Mouse (Mus musculus) hindbrain, embryonic 12.5 days (tissue): ENCODE measurements at regions not wholly inside any gene's neighbourhood (a gene's known extent, or its start where the extent isn't known, plus 50 kb on each side); places are given as distances from the start of the nearest gene placed in this dataset.

Experiments used
- ATAC-seq: fragments of 200-750 bp; cut with Nextera tagmentation; 2 replicates; pipeline ENCODE4 v1.8.0; 2017; ENCODE audit warnings: moderate TSS enrichment; ENCODE audit not compliant: low FRiP score
- H3K27ac ChIP-seq: fragments of 300-500 bp; sonication (generic); 2 replicates; pipeline ENCODE4 v1.5.1; 2016; ENCODE audit warnings: mild to moderate bottlenecking
- H3K27me3 ChIP-seq: fragments of 300-500 bp; sonication (generic); 2 replicates; pipeline ENCODE4 v1.6.1; 2016; ENCODE audit warnings: mild to moderate bottlenecking
- H3K36me3 ChIP-seq: fragments of 300-500 bp; sonication (generic); 2 replicates; pipeline ENCODE4 v1.6.1; 2016; ENCODE audit warnings: mild to moderate bottlenecking
- H3K4me1 ChIP-seq: fragments of 300-500 bp; sonication (generic); 2 replicates; pipeline ENCODE4 v1.6.1; 2016
- H3K4me2 ChIP-seq: fragments of 300-500 bp; sonication (generic); replicated peaks from 2 replicates; pipeline ENCODE4 v1.6.1; 2016; ENCODE audit warnings: mild to moderate bottlenecking
- H3K4me3 ChIP-seq: fragments of 300-500 bp; sonication (generic); 2 replicates; pipeline ENCODE4 v1.5.1; 2016; ENCODE audit warnings: mild to moderate bottlenecking
- H3K9ac ChIP-seq: fragments of 300-500 bp; sonication (generic); 2 replicates; pipeline ENCODE4 v1.6.1; 2016; ENCODE audit warnings: mild to moderate bottlenecking, moderate library complexity
- H3K9me3 ChIP-seq: fragments of 300-500 bp; sonication (generic); replicated peaks from 2 replicates; pipeline ENCODE4 v1.6.1; 2016; ENCODE audit warnings: mild to moderate bottlenecking
- WGBS: fragments of 180-500 bp; shearing (Covaris S2); methylation state at CpG from one replicate; pipeline ENCODE4 v1.1.7; 2016; 5-methylcytosine and 5-hydroxymethylcytosine counted together

DNA sequence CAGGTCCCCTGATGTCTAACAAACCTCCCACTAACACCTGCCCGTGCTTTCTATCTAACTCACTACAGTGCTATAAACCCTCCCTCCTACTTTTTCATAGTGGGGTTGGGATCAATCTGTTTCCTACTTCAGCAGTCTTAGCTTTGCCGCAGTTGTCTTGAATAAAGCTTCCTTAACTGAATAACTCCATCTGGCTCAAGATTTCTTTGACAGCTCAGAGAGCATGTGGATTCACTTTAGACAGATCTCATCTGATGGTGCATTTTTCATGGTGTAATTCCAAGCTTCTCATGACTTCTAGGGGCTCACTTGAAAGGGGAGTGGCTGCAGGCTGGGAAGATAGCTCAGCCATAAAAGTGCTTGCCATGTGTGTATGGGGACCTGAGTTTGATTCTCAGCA, 313.2 kb upstream of the Dpyd start:
- no peak for ATAC-seq
- Histone ChIP-seq H3K27me3 (no peaks in the 10 kb centered on the region), H3K9ac (no peak overlapping the region), H3K4me1 (no peaks in the 10 kb centered on the region), H3K9me3 (no peaks in the 10 kb centered on the region), H3K4me2 (no peak overlapping the region), H3K4me3 (no peak overlapping the region), H3K27ac (no peak overlapping the region), H3K36me3 (no peaks in the 10 kb centered on the region)
- WGBS, result 85% methylated on average over 2 of the region's 2 CpGs

DNA sequence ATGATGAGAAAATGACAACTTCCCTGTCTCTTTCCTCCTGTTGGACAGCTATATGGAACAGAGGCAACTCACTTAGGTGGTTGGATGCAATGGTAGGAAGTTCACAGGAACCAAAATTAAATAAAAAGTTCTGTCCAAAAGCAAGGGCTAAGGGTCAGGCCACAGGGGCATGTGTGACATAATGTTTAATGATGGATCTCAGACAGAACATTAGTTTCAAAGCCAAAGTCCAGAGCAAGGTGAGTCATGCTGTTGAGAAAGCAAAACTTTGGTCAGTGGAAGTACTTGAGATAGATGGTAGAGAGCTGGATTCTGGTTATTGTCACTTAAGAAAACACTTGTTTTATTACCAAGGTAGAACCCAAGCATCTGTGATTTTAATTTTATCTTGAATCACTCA, 286.0 kb upstream of the Dpyd start:
- H3K4me3 ChIP-seq, result no peak overlapping the region
- no peaks in the 10 kb centered on the region for H3K4me1 ChIP-seq
- H3K36me3 ChIP-seq, result no peaks in the 10 kb centered on the region
- no peak for ATAC-seq
- no peaks in the 10 kb centered on the region for H3K27me3 ChIP-seq
- no peak overlapping the region for H3K4me2 ChIP-seq
- H3K9ac ChIP-seq, result no peak overlapping the region
- no peaks in the 10 kb centered on the region for H3K9me3 ChIP-seq
- H3K27ac ChIP-seq, result no peak overlapping the region

DNA sequence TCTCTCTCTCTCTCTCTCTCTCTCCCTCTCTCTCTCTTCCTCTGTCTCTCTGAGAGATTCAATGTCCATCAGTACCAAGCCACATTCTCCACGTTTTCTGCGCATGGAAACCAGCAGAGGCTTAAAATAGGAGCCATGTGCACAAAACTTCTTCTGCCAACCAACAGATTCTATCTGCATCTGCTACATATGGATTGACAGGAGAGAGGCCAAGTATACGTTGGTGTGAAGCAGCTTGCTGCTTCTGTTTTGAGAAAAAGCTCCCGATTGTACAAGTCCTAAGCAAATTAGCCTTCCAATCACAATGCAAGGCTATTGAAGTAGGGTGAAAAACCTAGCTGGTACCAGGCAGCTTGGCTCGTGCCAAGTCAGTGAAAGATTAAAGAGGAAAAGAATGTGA, 283.7 kb upstream of the Dpyd start:
- H3K9ac ChIP-seq, result no peak overlapping the region

DNA sequence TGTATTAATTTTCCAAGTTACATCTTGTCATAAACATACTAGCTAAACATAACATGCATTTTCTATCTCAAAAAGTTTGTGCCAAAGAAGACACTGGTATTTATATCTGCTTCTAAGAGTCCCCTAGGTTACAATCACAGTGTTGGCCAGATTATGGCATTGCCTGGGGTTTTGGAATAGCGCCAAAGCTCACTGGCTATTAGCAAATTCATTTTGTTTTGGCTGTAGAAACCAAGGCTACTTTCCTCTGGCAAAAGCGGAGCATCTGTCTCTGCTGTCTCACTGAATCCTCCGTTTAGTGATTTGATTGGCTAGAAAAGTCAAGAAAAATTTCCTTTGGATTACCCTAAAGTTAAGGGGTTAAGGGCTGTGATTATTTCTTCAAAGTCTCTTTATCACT, 275.0 kb upstream of the Dpyd start:
- H3K27me3 ChIP-seq, result no peaks in the 10 kb centered on the region
- no peaks in the 10 kb centered on the region for H3K36me3 ChIP-seq
- no peaks in the 10 kb centered on the region for H3K4me1 ChIP-seq
- H3K4me2 ChIP-seq, result no peak overlapping the region
- no peaks in the 10 kb centered on the region for H3K9me3 ChIP-seq
- WGBS, result 70% methylated on average over 3 of the region's 3 CpGs
- H3K4me3 ChIP-seq, result no peak overlapping the region
- H3K27ac ChIP-seq, result no peak overlapping the region
- no peak overlapping the region for H3K9ac ChIP-seq
- ATAC-seq, result no peak

More for the DNA sequence above, 283.7 kb upstream of the Dpyd start:
- Histone ChIP-seq H3K4me3 (no peak overlapping the region), H3K9me3 (no peaks in the 10 kb centered on the region), H3K27me3 (no peaks in the 10 kb centered on the region), H3K4me1 (no peaks in the 10 kb centered on the region), H3K4me2 (no peak overlapping the region), H3K27ac (no peak overlapping the region), H3K36me3 (no peaks in the 10 kb centered on the region)
- ATAC-seq, result no peak
- 78% methylated on average over 5 of the region's 5 CpGs for WGBS

DNA sequence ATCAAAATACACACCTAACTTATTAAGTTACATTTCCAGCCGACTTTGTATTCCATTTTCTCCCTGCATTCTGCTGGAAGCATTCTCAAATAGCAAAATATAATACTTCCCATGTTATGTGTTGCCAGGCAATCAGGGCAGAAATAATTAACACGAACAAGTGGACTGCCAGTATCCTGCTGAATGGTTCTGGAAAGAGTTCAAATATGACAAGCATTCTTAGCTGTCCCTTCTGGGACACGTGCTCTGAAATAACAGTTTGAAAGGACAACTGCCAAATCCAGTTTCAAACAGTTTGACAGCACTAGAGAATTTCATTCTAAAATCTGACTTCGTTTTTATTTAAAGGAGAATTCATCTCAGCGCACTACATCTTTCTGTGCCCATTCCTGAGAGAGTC, 236.8 kb upstream of the Dpyd start:
- H3K4me1 ChIP-seq, result no peaks in the 10 kb centered on the region
- no peak overlapping the region for H3K27ac ChIP-seq
- ATAC-seq, result no peak
- no peaks in the 10 kb centered on the region for H3K27me3 ChIP-seq
- no peak overlapping the region for H3K4me3 ChIP-seq
- WGBS, result 74% methylated on average over 5 of the region's 5 CpGs
- H3K9ac ChIP-seq, result no peak overlapping the region
- no peaks in the 10 kb centered on the region for H3K36me3 ChIP-seq
- no peaks in the 10 kb centered on the region for H3K9me3 ChIP-seq
- no peak overlapping the region for H3K4me2 ChIP-seq

DNA sequence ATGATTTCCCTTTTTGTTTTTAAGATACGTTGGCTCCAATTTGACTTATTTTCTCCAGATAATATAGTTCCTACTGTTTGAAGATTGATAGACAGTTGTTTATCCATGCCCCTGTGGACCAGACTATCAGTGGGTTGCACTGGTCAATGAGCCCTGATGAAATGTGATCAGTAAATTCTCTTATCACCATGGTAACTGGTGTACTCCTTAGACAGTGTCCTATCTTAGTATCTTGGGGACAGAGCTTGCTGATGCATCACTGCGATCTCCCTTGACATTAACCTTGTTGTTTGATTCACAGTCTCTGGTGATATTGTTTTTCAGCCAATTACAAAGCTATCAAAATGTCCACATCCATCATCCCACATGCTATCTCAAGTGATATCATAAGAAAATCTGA, 233.7 kb upstream of the Dpyd start:
- Histone ChIP-seq H3K36me3 (no peaks in the 10 kb centered on the region), H3K9me3 (no peaks in the 10 kb centered on the region), H3K4me2 (no peak overlapping the region), H3K27ac (no peak overlapping the region), H3K9ac (no peak overlapping the region), H3K4me3 (no peak overlapping the region), H3K4me1 (no peaks in the 10 kb centered on the region), H3K27me3 (no peaks in the 10 kb centered on the region)
- ATAC-seq, result peak; percentile 52; the same call in 1 of the 2 replicates
- WGBS, result 85% methylated on average over 2 of the region's 2 CpGs

DNA sequence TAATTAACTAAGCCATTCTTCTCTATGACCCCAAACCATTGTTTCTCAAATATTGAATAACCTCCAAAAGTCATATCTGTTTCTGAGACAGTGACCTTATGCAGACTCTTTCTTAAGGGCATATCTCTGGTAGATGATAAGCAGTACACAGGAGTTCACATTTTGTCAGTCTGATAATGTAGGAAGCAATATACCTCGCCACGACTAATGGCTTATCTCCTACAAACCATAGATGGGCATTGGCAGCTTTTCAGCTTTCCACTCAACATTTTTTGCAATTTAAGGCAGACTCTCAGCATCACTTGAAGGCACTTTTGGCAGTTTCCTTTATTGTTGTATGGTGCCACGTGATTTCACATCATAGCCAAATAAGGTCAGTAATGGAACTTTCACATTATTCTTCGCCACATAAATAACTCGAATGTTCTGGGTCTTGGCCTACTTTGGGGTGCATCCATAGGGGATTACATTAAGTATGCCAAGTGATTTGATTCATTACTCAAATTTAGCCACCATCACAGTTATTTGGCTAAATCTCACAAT, 232.7 kb upstream of the Dpyd start:
- no peaks in the 10 kb centered on the region for H3K4me1 ChIP-seq
- ATAC-seq, result no peak
- no peaks in the 10 kb centered on the region for H3K36me3 ChIP-seq
- H3K4me2 ChIP-seq, result no peak overlapping the region
- no peak overlapping the region for H3K9ac ChIP-seq
- 88% methylated on average over 5 of the region's 5 CpGs for WGBS
- no peak overlapping the region for H3K27ac ChIP-seq
- H3K4me3 ChIP-seq, result no peak overlapping the region
- no peaks in the 10 kb centered on the region for H3K27me3 ChIP-seq
- H3K9me3 ChIP-seq, result no peaks in the 10 kb centered on the region

DNA sequence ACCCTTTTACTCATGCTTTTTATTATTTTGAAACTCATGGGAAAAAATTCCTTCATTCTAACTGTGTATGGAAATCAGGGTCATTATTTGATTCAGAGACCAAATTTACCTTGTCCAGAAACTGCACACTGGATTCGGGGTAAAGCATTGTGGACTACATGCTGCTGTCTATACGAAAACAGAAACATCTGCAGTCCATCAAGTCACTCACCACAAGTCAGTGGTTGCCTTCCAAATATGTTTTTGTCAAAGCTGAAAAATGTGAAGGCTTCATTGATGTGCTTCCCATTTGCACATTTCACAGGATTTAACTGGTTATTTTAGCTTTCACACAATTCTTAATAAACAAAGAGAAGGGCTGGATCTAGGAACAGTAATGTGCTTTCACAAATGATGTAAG, 230.4 kb upstream of the Dpyd start:
- Histone ChIP-seq H3K4me3 (no peak overlapping the region), H3K27ac (no peak overlapping the region), H3K36me3 (no peaks in the 10 kb centered on the region), H3K4me1 (no peaks in the 10 kb centered on the region), H3K27me3 (no peaks in the 10 kb centered on the region), H3K9ac (no peak overlapping the region), H3K4me2 (no peak overlapping the region), H3K9me3 (no peaks in the 10 kb centered on the region)
- 68% methylated on average over 2 of the region's 2 CpGs for WGBS
- ATAC-seq, result no peak

DNA sequence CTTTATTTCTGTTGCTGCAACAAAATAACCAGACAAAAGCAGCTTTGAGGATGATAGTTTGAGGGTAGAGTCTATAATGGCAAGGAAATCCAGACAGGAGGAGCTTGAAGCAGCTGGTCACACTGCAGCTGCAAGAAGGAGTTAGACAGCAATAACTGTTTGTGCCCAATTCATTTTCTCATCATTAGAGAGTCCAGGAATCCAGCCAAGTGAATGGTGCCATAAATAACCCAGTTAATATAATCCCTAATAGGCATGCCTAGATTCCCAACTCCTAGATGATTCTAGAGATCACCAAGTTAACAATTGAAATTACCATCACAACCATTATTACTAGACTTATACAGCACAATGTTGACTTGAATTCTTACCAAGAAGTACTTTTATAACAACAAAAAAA, 223.2 kb upstream of the Dpyd start:
- Histone ChIP-seq H3K4me2 (no peak overlapping the region), H3K4me1 (no peaks in the 10 kb centered on the region), H3K9ac (no peak overlapping the region), H3K4me3 (no peak overlapping the region), H3K27me3 (no peaks in the 10 kb centered on the region), H3K27ac (no peak overlapping the region), H3K36me3 (no peaks in the 10 kb centered on the region), H3K9me3 (no peaks in the 10 kb centered on the region)
- no peak for ATAC-seq

DNA sequence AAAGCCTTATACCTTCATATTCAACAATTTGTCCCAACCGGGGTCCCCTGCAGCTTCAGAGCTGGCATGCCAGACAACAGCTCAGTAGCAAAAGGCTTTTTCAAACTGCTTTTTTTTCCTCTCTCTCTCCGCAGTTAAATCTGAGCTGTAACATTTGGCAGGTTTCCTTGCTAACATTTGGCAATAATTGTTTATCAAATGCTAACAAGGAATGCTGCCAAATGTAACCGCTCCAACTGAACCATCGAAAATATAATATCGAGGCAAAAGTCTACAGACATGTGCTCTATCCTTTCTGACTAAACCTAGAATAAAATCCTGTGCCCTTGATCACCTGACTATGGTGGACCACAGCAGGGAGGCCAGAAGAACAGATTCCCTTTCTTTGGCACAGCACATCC, 200.2 kb upstream of the Dpyd start:
- Histone ChIP-seq H3K9ac (no peak overlapping the region), H3K9me3 (no peaks in the 10 kb centered on the region), H3K27ac (no peak overlapping the region), H3K36me3 (no peaks in the 10 kb centered on the region), H3K27me3 (no peaks in the 10 kb centered on the region), H3K4me1 (no peaks in the 10 kb centered on the region), H3K4me3 (no peak overlapping the region), H3K4me2 (no peak overlapping the region)
- 80% methylated on average over 5 of the region's 5 CpGs for WGBS
- no peak for ATAC-seq
